In the genomic region with DNA sequence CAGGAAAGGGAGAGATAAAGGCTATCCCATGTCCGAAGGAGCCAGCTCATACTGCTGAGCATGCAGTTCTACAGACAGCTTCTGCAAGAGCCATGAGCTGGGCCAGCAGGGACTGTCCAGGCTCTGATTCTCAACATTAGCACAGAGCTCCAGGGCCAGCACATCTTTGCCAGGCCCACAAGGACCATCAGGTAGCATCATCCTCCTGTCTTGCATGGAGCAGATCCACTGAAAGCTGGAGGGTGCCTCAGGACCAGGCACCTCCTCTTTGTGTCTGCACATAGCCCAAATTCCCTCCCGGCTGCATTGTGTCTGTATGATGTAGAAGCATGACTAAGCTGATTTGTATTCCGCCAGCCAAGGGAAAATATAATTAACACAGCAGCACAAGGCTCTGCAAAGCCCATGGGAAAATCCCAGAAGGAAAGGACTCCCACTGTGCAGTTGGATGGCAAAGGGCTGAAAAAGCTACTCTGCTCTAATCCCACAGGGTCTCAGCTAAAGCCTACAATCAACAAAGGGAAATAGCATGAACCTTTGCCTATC, we compare ENCODE assay signal across 9 mouse cellular contexts.
DNase-seq lines count a peak whose midpoint lies in the region; ATAC-seq and TF ChIP-seq lines count a peak whose summit lies in the region.
"Had no signal": no experiment of that assay in that cellular context is flagged by ENCODE, and none has a peak within 500 bp of the region (broad histone marks: within the 10 kb centered on the region; RNA-seq: fewer than 3 reads in every experiment).

No protein-coding gene starts in this region.

- H3K9me3 ChIP-seq in hindbrain, embryonic 13.5 days: no peaks in the 10 kb centered on the region
- H3K9me3 ChIP-seq in midbrain, embryonic 15.5 days: no peaks in the 10 kb centered on the region
- H3K9me3 ChIP-seq in kidney, embryonic 16.5 days (ENCODE audit: low read length): no peaks in the 10 kb centered on the region

- H3K4me3 ChIP-seq in cortical plate, adult 2 months (ENCODE audit: insufficient read depth, low read length): no peak overlapping the region
- H3K4me3 ChIP-seq in hindbrain, embryonic 13.5 days: no peak overlapping the region
- no peak overlapping the region for H3K4me3 ChIP-seq in midbrain, embryonic 15.5 days
- no peak overlapping the region for H3K4me3 ChIP-seq in kidney, embryonic 16.5 days (ENCODE audit: low read length)

- no peak overlapping the region for H3K4me2 ChIP-seq in hindbrain, embryonic 13.5 days
- H3K4me2 ChIP-seq in midbrain, embryonic 15.5 days: peak overlapping the region; percentile 7; the same call in 1 of the 2 replicates
- no peak overlapping the region for H3K4me2 ChIP-seq in kidney, embryonic 16.5 days (replicated peaks; ENCODE audit: low read depth, low read length)

- peak overlapping the region; percentile 7; the same call in 1 of the 2 replicates for H3K27ac ChIP-seq in cortical plate, adult 2 months (ENCODE audit: insufficient read depth, low read length)
- H3K27ac ChIP-seq in hindbrain, embryonic 13.5 days: peak overlapping the region; percentile 91
- peak overlapping the region; percentile 86 for H3K27ac ChIP-seq in midbrain, embryonic 15.5 days
- H3K27ac ChIP-seq in kidney, embryonic 16.5 days (ENCODE audit: low read length): no peak overlapping the region
- H3K27ac ChIP-seq: kidney, postnatal 0 days had no signal

- peak; percentile 1 for DNase-seq in 3134 (ENCODE audit: extremely low read depth, insufficient read length, low spot score)
- DNase-seq in gastrocnemius, adult 18-20 months (ENCODE audit: low spot score): no peak
- no peak for DNase-seq in urinary bladder, postnatal 36 days (ENCODE audit: low spot score in 2 of 2)
- no peak for DNase-seq in kidney, postnatal 14 days

- TF ChIP-seq POLR2A in cortical plate, adult 2 months (IDR thresholded peaks at IDR 0.05; ENCODE audit: extremely low read depth, insufficient read depth, low read length): no peak

- H3K9ac ChIP-seq in hindbrain, embryonic 13.5 days: 0 out of 2 replicates have a peak overlapping the region, but pooled peaks have one; percentile 40
- H3K9ac ChIP-seq in midbrain, embryonic 15.5 days: no peak overlapping the region
- no peak overlapping the region for H3K9ac ChIP-seq in kidney, embryonic 16.5 days (replicated peaks; ENCODE audit: low read length)

- no peaks in the 10 kb centered on the region for H3K36me3 ChIP-seq in hindbrain, embryonic 13.5 days
- H3K36me3 ChIP-seq in midbrain, embryonic 15.5 days (replicated peaks): no peaks in the 10 kb centered on the region
- no peaks in the 10 kb centered on the region for H3K36me3 ChIP-seq in kidney, embryonic 16.5 days (ENCODE audit: insufficient read depth, low read length)

- TF ChIP-seq CTCF in cortical plate, adult 2 months (IDR thresholded peaks at IDR 0.05; ENCODE audit: extremely low read depth, insufficient read depth, low read length): no peak

- ATAC-seq in hindbrain, embryonic 13.5 days (ENCODE audit: low FRiP score): peak; percentile 43
- peak; percentile 81 for ATAC-seq in midbrain, embryonic 15.5 days (replicated peaks)
- ATAC-seq in kidney, embryonic 16.5 days (ENCODE audit: low FRiP score, low TSS enrichment): no peak

- peaks cover 6% of the 10 kb centered on the region for H3K4me1 ChIP-seq in cortical plate, adult 2 months (ENCODE audit: control insufficient read depth, insufficient read depth, low read length)
- H3K4me1 ChIP-seq in hindbrain, embryonic 13.5 days (replicated peaks): peaks cover 19% of the 10 kb centered on the region
- H3K4me1 ChIP-seq in midbrain, embryonic 15.5 days: peaks cover 28% of the 10 kb centered on the region
- H3K4me1 ChIP-seq in kidney, embryonic 16.5 days (ENCODE audit: insufficient read depth, low read length): 0 out of 2 replicates have a peak, but pooled peaks cover 2% of the 10 kb centered on the region

- no peaks in the 10 kb centered on the region for H3K27me3 ChIP-seq in hindbrain, embryonic 13.5 days
- H3K27me3 ChIP-seq in midbrain, embryonic 15.5 days (replicated peaks): no peaks in the 10 kb centered on the region
- no peaks in the 10 kb centered on the region for H3K27me3 ChIP-seq in kidney, embryonic 16.5 days (ENCODE audit: insufficient read depth, low read length)

- 25% methylated on average over 3 of the region's 3 CpGs for WGBS in hindbrain, embryonic 13.5 days
- 11% methylated on average over 3 of the region's 3 CpGs for WGBS in midbrain, embryonic 15.5 days
- WGBS in kidney, embryonic 16.5 days: 54% methylated on average over 3 of the region's 3 CpGs
